Comparison of ENCODE assay signal across 10 mouse cellular contexts in the genomic region with DNA sequence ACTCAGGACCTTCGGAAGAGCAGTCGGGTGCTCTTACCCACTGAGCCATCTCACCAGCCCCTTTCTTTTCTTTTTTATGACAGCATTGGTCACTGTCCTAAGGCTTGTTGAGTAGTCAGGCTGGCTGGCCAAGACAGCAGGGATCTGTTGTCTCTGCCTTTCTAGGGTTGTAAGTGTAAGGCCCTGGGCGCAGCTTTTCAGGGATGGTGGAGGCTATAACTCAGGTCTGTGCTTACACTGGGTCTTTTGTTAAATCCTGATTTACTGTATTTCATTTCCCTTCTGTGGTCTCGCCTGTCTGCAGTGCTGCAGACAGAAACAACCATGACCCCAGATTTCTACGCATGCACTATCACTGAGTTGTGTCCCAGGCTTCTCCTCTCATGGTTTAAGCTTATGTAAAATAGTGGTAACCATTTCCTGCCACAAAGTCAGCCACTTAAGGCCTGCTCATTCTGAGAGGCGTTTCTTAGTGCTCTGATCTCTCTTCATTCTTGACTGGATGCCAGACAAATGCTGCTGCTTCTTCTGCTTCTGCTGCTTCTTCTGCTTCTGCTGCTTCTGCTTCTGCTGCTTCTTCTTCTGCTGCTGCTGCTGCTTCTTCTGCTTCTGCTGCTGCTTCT. TPM values are rescaled to one million over a fixed set of nuclear protein-coding genes. Genes with fewer than 3 reads are reported as not detected.
A peak's percentile ranks its signal among the peaks of the same experiment; 100 is the strongest.
DNase-seq lines count a peak whose midpoint lies in the region; ATAC-seq lines count a peak whose summit lies in the region.
"Had no signal": no experiment of that assay in that cellular context is flagged by ENCODE, and none has a peak within 500 bp of the region (broad histone marks: within the 10 kb centered on the region; RNA-seq: fewer than 3 reads in every experiment).

No protein-coding gene starts in this region.

- WGBS in midbrain, embryonic 10.5 days, result 94% methylated on average over 6 of the region's 6 CpGs

- H3K27me3 ChIP-seq in midbrain, embryonic 10.5 days (ENCODE audit: low read depth, poor library complexity, severe bottlenecking), result no peaks in the 10 kb centered on the region
- H3K27me3 ChIP-seq: hindbrain, embryonic 12.5 days; liver, embryonic 12.5 days had no signal

- peak; percentile 100 for ATAC-seq in CD4-positive, CD25-positive, alpha-beta regulatory T cell, adult 4 months
- ATAC-seq in granulocyte monocyte progenitor cell, adult 5-6 weeks (replicated peaks; ENCODE audit: poor library complexity, severe bottlenecking), result peak; percentile 72
- peak; percentile 62; the same call in 1 of the 2 replicates for ATAC-seq in neutrophil, adult 5-6 weeks (ENCODE audit: extremely low read depth, insufficient number of reproducible peaks, low FRiP score, poor library complexity, severe bottlenecking)
- ATAC-seq: liver, embryonic 12.5 days had no signal

- H3K4me3 ChIP-seq in midbrain, embryonic 10.5 days, result no peak overlapping the region
- H3K4me3 ChIP-seq: hindbrain, embryonic 12.5 days; liver, embryonic 12.5 days had no signal

- H3K4me1 ChIP-seq in midbrain, embryonic 10.5 days, result peaks cover 18% of the 10 kb centered on the region; the same call in 1 of the 2 replicates
- H3K4me1 ChIP-seq: hindbrain, embryonic 12.5 days had no signal

- no peaks in the 10 kb centered on the region for H3K9me3 ChIP-seq in midbrain, embryonic 10.5 days (replicated peaks)
- H3K9me3 ChIP-seq: hindbrain, embryonic 12.5 days; liver, embryonic 12.5 days had no signal

- no peak overlapping the region for H3K27ac ChIP-seq in midbrain, embryonic 10.5 days (replicated peaks)
- H3K27ac ChIP-seq: hindbrain, embryonic 12.5 days; liver, embryonic 12.5 days had no signal

- no peaks in the 10 kb centered on the region for H3K36me3 ChIP-seq in midbrain, embryonic 10.5 days
- H3K36me3 ChIP-seq: hindbrain, embryonic 12.5 days had no signal

- peak; percentile 80 for DNase-seq in A20 (ENCODE audit: low read depth, low spot score)
- no peak for DNase-seq in frontal cortex, adult 2 months (ENCODE audit: extremely low spot score in 1 of 2, low spot score in 1 of 2)
- no peak for DNase-seq in urinary bladder, adult 2 months (ENCODE audit: low spot score)
- DNase-seq in midbrain, embryonic 10.5 days (ENCODE audit: low spot score), result no peak
- DNase-seq: gastrocnemius, postnatal 25 days had no signal

RNA-seq across cellular contexts. Expression of a gene that starts 23.1 kb away (rescaled TPM):
- 10 to 100 TPM; 10.8 to 11.9 TPM for polyA plus RNA-seq in CD4-positive, CD25-positive, alpha-beta regulatory T cell, adult 4 months (2017; shearing (Covaris generic))
- 24.6 and 25.8 TPM in 2 replicates for total RNA-seq in granulocyte monocyte progenitor cell, adult 5-6 weeks (2014; fragmentation: Nextera tagmentation)
- total RNA-seq in granulocyte monocyte progenitor cell, adult 5-6 weeks (2017), result 9.0 and 11.7 TPM in 2 replicates
- 41.3 and 43.6 TPM in 2 replicates for total RNA-seq in neutrophil, adult 5-6 weeks (2017)
- 37.4 and 38.6 TPM in 2 replicates for polyA plus RNA-seq in frontal cortex, adult 2 months (2012; rRNA removed)
- polyA plus RNA-seq in urinary bladder, adult 2 months (2012; rRNA removed), result 9.1 and 15.2 TPM in 2 replicates
- 3.1 and 4.4 TPM in 2 replicates for polyA plus RNA-seq in midbrain, embryonic 10.5 days (2016; fragmentation: Nextera tagmentation; extraction: Ambion mirVana)

RNA-seq across cellular contexts. Expression of a gene that starts 52.7 kb away (rescaled TPM):
- 100 to 1,000 TPM; 159 to 205 TPM for polyA plus RNA-seq in CD4-positive, CD25-positive, alpha-beta regulatory T cell, adult 4 months (2017; shearing (Covaris generic))
- 77.5 and 102 TPM in 2 replicates for total RNA-seq in granulocyte monocyte progenitor cell, adult 5-6 weeks (2014; fragmentation: Nextera tagmentation)
- 153 and 206 TPM in 2 replicates for total RNA-seq in granulocyte monocyte progenitor cell, adult 5-6 weeks (2017)
- total RNA-seq in neutrophil, adult 5-6 weeks (2017), result 61.3 and 62.4 TPM in 2 replicates
- 37.8 and 46.0 TPM in 2 replicates for polyA plus RNA-seq in frontal cortex, adult 2 months (2012; rRNA removed)
- 66.8 and 70.0 TPM in 2 replicates for polyA plus RNA-seq in urinary bladder, adult 2 months (2012; rRNA removed)
- 197 and 219 TPM in 2 replicates for polyA plus RNA-seq in midbrain, embryonic 10.5 days (2016; fragmentation: Nextera tagmentation; extraction: Ambion mirVana)

RNA-seq across cellular contexts. Expression of a gene that starts 55.3 kb away (rescaled TPM):
- 1 to 10 TPM; 8.4 to 9.1 TPM for polyA plus RNA-seq in CD4-positive, CD25-positive, alpha-beta regulatory T cell, adult 4 months (2017; shearing (Covaris generic))
- total RNA-seq in granulocyte monocyte progenitor cell, adult 5-6 weeks (2014; fragmentation: Nextera tagmentation), result 7.9 and 11.4 TPM in 2 replicates
- total RNA-seq in granulocyte monocyte progenitor cell, adult 5-6 weeks (2017), result 9.1 and 14.0 TPM in 2 replicates
- total RNA-seq in neutrophil, adult 5-6 weeks (2017), result 14.8 and 20.4 TPM in 2 replicates
- polyA plus RNA-seq in frontal cortex, adult 2 months (2012; rRNA removed), result 26.5 and 27.3 TPM in 2 replicates
- polyA plus RNA-seq in urinary bladder, adult 2 months (2012; rRNA removed), result 20.3 and 21.5 TPM in 2 replicates
- polyA plus RNA-seq in midbrain, embryonic 10.5 days (2016; fragmentation: Nextera tagmentation; extraction: Ambion mirVana), result 55.9 and 57.7 TPM in 2 replicates
